Mouse (Mus musculus) natural killer cell, adult 2 months (primary cell): Measurements from ENCODE around the gene Gm8246.
"Not testable (repeated sequence)": the region's sequence is repeated elsewhere in the genome, so short reads cannot be mapped to it uniquely, and the experiment has no call there.

Source experiments
- DNase-seq, 2 experiments: peaks; one replicate each; pipeline ENCODE4 v3.0.0; 2022; ENCODE audit warnings: low spot score in 2 of 2

The Gm8246 gene

DNA sequence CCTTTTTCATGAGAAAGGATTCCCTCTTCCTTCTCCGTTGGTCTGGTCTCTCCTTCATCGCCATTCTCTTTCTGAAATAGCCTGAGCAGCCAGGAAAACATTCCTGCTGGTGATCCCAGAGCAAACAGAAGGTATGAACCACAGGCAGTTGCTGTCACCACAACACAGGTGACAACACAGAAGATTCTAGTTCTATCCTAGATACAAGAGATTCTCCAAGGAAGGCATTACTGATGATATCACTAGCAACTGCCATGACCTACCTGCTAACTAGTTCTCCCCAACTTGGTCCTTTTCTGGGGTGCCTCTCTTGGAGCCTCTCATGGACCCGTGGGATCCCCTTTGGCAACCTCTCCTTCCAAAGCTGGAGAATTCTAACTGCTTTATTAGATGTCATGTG lies at the start of gene Gm8246:
Gm8246 (minus strand) TSS at position 101 of the 400 bp plus-strand sequence.
- DNase-seq, result not testable (repeated sequence)

DNA sequence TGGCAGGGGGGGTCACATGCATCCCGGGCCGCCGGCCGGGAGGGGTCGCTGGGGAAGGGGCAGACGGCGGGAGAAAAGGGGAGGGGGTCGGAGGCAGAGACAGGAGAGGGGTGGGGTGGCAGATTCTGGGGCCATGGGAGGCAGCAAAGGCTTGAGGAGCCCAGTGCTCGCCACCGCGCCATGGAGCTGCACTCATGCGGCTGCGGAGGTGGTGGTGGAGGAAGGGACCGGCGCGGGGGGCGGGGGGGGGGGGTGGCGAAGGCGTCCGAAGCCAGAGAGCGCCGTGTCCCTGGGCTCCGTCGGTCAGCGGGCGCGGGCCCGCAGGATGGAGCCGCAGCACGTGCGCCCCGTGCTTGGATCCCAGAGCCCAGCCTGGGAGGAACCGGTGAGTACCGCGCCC lies 23.7 kb upstream of the Gm8246 start, which contains the start of gene Gm3488:
Gm3488 (plus strand) TSS at position 301 of the 400 bp plus-strand sequence.
- not testable (repeated sequence) for DNase-seq

DNA sequence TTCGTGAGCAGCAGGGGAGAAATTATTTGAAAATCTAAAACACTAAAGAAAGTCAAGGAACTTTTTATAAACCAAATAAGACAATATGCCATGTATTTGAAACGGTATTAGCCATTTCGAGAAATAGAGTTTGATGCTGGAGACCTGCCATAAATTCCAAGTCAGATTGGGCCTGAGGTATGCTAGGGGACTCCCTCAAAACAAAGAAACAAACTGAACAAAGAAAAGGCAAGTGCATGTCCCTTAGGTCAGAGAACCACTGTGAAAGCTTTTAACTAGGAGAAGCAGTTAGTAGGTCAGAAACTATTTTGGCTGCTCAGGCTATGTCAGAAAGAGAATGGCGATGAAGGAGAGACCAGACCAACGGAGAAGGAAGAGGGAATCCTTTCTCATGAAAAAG lies 6.3 kb upstream of the Gm8246 start, which contains the start of gene Gm3187:
Gm3187 (plus strand) TSS at position 301 of the 400 bp plus-strand sequence.
- not testable (repeated sequence) for DNase-seq

DNA sequence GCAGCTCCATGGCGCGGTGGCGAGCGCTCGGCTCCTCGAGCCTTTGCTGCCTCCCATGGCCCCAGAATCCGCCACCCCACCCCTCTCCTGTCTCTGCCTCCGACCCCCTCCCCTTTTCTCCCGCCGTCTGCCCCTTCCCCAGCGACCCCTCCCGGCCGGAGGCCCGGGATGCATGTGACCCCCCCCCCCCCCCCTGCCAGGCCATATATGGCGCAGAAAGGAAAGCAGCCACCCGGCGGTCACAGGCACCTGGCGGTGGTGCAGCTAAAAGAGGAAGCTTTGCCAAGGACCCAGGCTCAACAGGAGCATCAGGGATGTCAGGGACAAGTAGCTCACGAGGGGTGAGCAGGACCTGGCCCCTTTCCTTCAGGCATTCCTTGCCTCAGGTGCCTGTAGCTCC lies 17.2 kb downstream of the Gm8246 start:
- not testable (repeated sequence) for DNase-seq

DNA sequence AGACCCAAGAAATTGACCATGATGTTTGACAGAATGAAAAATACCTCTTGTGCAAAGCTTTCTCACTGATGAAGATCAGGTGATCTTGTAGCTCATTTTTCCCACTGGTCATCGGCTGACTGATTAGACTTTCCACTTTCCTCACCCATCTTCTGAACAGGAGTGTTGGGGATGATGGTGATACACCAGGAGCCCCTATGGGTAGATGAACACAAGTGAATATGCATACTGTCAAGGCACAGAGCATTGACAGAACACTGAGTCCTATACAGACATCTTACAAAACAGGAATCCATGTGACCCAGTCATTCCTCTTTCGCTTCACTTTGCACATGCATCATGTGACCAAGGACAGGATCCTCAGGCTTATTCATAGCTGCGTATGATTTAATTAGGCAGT lies 22.3 kb downstream of the Gm8246 start, which contains the start of gene Gm3194:
Gm3194 (minus strand) TSS at position 101 of the 400 bp plus-strand sequence.
- DNase-seq, result not testable (repeated sequence)
